Mouse (Mus musculus): ENCODE results near the gene Mex3b. TPM values are rescaled to one million over a fixed set of nuclear protein-coding genes. Genes with fewer than 3 reads are reported as not detected.

Gene Mex3b
- total RNA-seq (2017): 10.7 and 11.7 TPM in 2 replicates

- no peak for ATAC-seq (replicated peaks in 1 of 2; ENCODE audit: insufficient read depth in 1 of 2, low FRiP score in 2 of 2, low TSS enrichment in 1 of 2, low read depth in 1 of 2, poor library complexity in 2 of 2, severe bottlenecking in 2 of 2)
Observed at GRCm38 (mm10) chr7:82867271-82868121, at the start of gene Mex3b. Gene Mex3b, plus strand, starts transcription at chr7:82867333.

- no peak for ATAC-seq (replicated peaks in 1 of 2; ENCODE audit: insufficient read depth in 1 of 2, low FRiP score in 2 of 2, low TSS enrichment in 1 of 2, low read depth in 1 of 2, poor library complexity in 2 of 2, severe bottlenecking in 2 of 2)
Observed at GRCm38 (mm10) chr7:82819541-82819940, 47.6 kb upstream of the Mex3b start.

GRCm38 (mm10) chr7:82820661-82821060 lies 46.5 kb upstream of the Mex3b start:
- ATAC-seq (replicated peaks in 1 of 2; ENCODE audit: insufficient read depth in 1 of 2, low FRiP score in 2 of 2, low TSS enrichment in 1 of 2, low read depth in 1 of 2, poor library complexity in 2 of 2, severe bottlenecking in 2 of 2): peak in 1 of 2 experiments; percentile 29; a peak in 1 of 4 replicates

GRCm38 (mm10) chr7:82821501-82821900 lies 45.6 kb upstream of the Mex3b start:
- no peak for ATAC-seq (replicated peaks in 1 of 2; ENCODE audit: insufficient read depth in 1 of 2, low FRiP score in 2 of 2, low TSS enrichment in 1 of 2, low read depth in 1 of 2, poor library complexity in 2 of 2, severe bottlenecking in 2 of 2)

- peak in 1 of 2 experiments; percentile 74; a peak in 1 of 4 replicates for ATAC-seq (replicated peaks in 1 of 2; ENCODE audit: insufficient read depth in 1 of 2, low FRiP score in 2 of 2, low TSS enrichment in 1 of 2, low read depth in 1 of 2, poor library complexity in 2 of 2, severe bottlenecking in 2 of 2)
Observed at GRCm38 (mm10) chr7:82822528-82822927, 44.6 kb upstream of the Mex3b start.

GRCm38 (mm10) chr7:82828193-82828592 lies 38.9 kb upstream of the Mex3b start:
- no peak for ATAC-seq (replicated peaks in 1 of 2; ENCODE audit: insufficient read depth in 1 of 2, low FRiP score in 2 of 2, low TSS enrichment in 1 of 2, low read depth in 1 of 2, poor library complexity in 2 of 2, severe bottlenecking in 2 of 2)

GRCm38 (mm10) chr7:82829516-82829915 lies 37.6 kb upstream of the Mex3b start:
- ATAC-seq (replicated peaks in 1 of 2; ENCODE audit: insufficient read depth in 1 of 2, low FRiP score in 2 of 2, low TSS enrichment in 1 of 2, low read depth in 1 of 2, poor library complexity in 2 of 2, severe bottlenecking in 2 of 2): no peak

- ATAC-seq (replicated peaks in 1 of 2; ENCODE audit: insufficient read depth in 1 of 2, low FRiP score in 2 of 2, low TSS enrichment in 1 of 2, low read depth in 1 of 2, poor library complexity in 2 of 2, severe bottlenecking in 2 of 2): no peak
Observed at GRCm38 (mm10) chr7:82834471-82834870, 32.7 kb upstream of the Mex3b start.

- ATAC-seq (replicated peaks in 1 of 2; ENCODE audit: insufficient read depth in 1 of 2, low FRiP score in 2 of 2, low TSS enrichment in 1 of 2, low read depth in 1 of 2, poor library complexity in 2 of 2, severe bottlenecking in 2 of 2): peak; percentile 27 to 32; a peak in 2 of 4 replicates
Observed at GRCm38 (mm10) chr7:82838414-82838813, 28.7 kb upstream of the Mex3b start.

- no peak for ATAC-seq (replicated peaks in 1 of 2; ENCODE audit: insufficient read depth in 1 of 2, low FRiP score in 2 of 2, low TSS enrichment in 1 of 2, low read depth in 1 of 2, poor library complexity in 2 of 2, severe bottlenecking in 2 of 2)
Observed at GRCm38 (mm10) chr7:82838965-82839675, 28.0 kb upstream of the Mex3b start.

GRCm38 (mm10) chr7:82842222-82842920 lies 24.8 kb upstream of the Mex3b start:
- ATAC-seq (replicated peaks in 1 of 2; ENCODE audit: insufficient read depth in 1 of 2, low FRiP score in 2 of 2, low TSS enrichment in 1 of 2, low read depth in 1 of 2, poor library complexity in 2 of 2, severe bottlenecking in 2 of 2): no peak

GRCm38 (mm10) chr7:82850756-82851155 lies 16.4 kb upstream of the Mex3b start:
- ATAC-seq (replicated peaks in 1 of 2; ENCODE audit: insufficient read depth in 1 of 2, low FRiP score in 2 of 2, low TSS enrichment in 1 of 2, low read depth in 1 of 2, poor library complexity in 2 of 2, severe bottlenecking in 2 of 2): no peak

GRCm38 (mm10) chr7:82851670-82852069 lies 15.5 kb upstream of the Mex3b start:
- peak; percentile 14 to 24; a peak in 1 of 4 replicates for ATAC-seq (replicated peaks in 1 of 2; ENCODE audit: insufficient read depth in 1 of 2, low FRiP score in 2 of 2, low TSS enrichment in 1 of 2, low read depth in 1 of 2, poor library complexity in 2 of 2, severe bottlenecking in 2 of 2)

GRCm38 (mm10) chr7:82854195-82854766 lies 12.9 kb upstream of the Mex3b start:
- ATAC-seq (replicated peaks in 1 of 2; ENCODE audit: insufficient read depth in 1 of 2, low FRiP score in 2 of 2, low TSS enrichment in 1 of 2, low read depth in 1 of 2, poor library complexity in 2 of 2, severe bottlenecking in 2 of 2): no peak

- ATAC-seq (replicated peaks in 1 of 2; ENCODE audit: insufficient read depth in 1 of 2, low FRiP score in 2 of 2, low TSS enrichment in 1 of 2, low read depth in 1 of 2, poor library complexity in 2 of 2, severe bottlenecking in 2 of 2): no peak
Observed at GRCm38 (mm10) chr7:82858611-82859010, 8.5 kb upstream of the Mex3b start.

GRCm38 (mm10) chr7:82860626-82861025 lies 6.5 kb upstream of the Mex3b start:
- no peak for ATAC-seq (replicated peaks in 1 of 2; ENCODE audit: insufficient read depth in 1 of 2, low FRiP score in 2 of 2, low TSS enrichment in 1 of 2, low read depth in 1 of 2, poor library complexity in 2 of 2, severe bottlenecking in 2 of 2)

GRCm38 (mm10) chr7:82863341-82863740 lies 3.8 kb upstream of the Mex3b start:
- no peak for ATAC-seq (replicated peaks in 1 of 2; ENCODE audit: insufficient read depth in 1 of 2, low FRiP score in 2 of 2, low TSS enrichment in 1 of 2, low read depth in 1 of 2, poor library complexity in 2 of 2, severe bottlenecking in 2 of 2)
